Mouse (Mus musculus) hindbrain, embryonic 10.5 days (tissue): ENCODE results near the gene Mllt11. TPM values are rescaled to one million over a fixed set of nuclear protein-coding genes. Genes with fewer than 3 reads are reported as not detected.

Experiments
- DNase-seq: peaks from one replicate; pipeline ENCODE4 v3.0.0-alpha.2; 2017; ENCODE audit warnings: low spot score
- H3K27ac ChIP-seq: fragments of 300-500 bp; sonication (generic); 2 replicates; pipeline ENCODE4 v1.5.1; 2016; ENCODE audit warnings: mild to moderate bottlenecking, moderate library complexity
- H3K27me3 ChIP-seq: fragments of 300-500 bp; sonication (generic); 2 replicates; pipeline ENCODE4 v1.6.1; 2016; ENCODE audit warnings: mild to moderate bottlenecking; ENCODE audit not compliant: poor library complexity, insufficient read depth, severe bottlenecking
- H3K36me3 ChIP-seq: fragments of 300-500 bp; sonication (generic); 2 replicates; pipeline ENCODE4 v1.6.1; 2016; ENCODE audit warnings: mild to moderate bottlenecking, moderate library complexity
- H3K4me1 ChIP-seq: fragments of 300-500 bp; sonication (generic); replicated peaks from 2 replicates; pipeline ENCODE4 v1.6.1; 2016; ENCODE audit warnings: mild to moderate bottlenecking
- H3K4me3 ChIP-seq: fragments of 300-500 bp; sonication (generic); 2 replicates; pipeline ENCODE4 v1.5.1; 2016; ENCODE audit warnings: mild to moderate bottlenecking, moderate library complexity
- H3K9me3 ChIP-seq: fragments of 300-500 bp; sonication (generic); 2 replicates; pipeline ENCODE4 v1.6.1; 2016; ENCODE audit warnings: mild to moderate bottlenecking, moderate library complexity
- WGBS: fragments of 180-500 bp; shearing (Covaris S2); methylation state at CpG from one replicate; pipeline ENCODE4 v1.1.7; 2016; 5-methylcytosine and 5-hydroxymethylcytosine counted together
- polyA plus RNA-seq: library from polyadenylated mRNA; unstranded; fragments of >200 nt; fragmentation: Nextera tagmentation; extraction: Ambion mirVana; gene quantifications from 2 replicates; pipeline ENCODE4 v1.2.1, GENCODE M21; 2016

Mllt11 gene
- polyA plus RNA-seq, 1 experiment from 2014 or later, result 95.9 TPM

DNA sequence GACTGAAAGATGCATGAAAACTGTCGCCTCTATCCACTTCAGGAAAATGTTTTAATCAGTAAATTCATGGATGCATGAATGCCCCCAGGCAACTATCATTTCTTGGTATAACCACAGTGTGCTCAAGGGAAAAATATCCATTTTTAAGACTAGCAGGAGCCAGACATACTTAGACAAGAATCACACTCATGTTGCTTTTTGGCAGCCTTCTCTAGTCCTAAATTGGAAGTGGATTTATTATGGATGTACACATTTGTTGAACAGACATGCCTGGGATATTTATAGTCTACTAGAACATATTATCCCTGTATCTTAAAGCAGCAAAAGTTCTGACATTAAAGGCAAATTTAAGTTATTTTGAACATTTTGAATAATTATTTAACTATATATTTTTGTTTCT, 32.8 kb upstream of the Mllt11 start:
- no peaks in the 10 kb centered on the region for H3K9me3 ChIP-seq
- peaks cover 91% of the 10 kb centered on the region for H3K36me3 ChIP-seq
- peaks cover 7% of the 10 kb centered on the region; the same call in 1 of the 2 replicates for H3K4me1 ChIP-seq
- no peak overlapping the region for H3K27ac ChIP-seq
- 78% methylated on average over 1 of the region's 1 CpGs for WGBS
- H3K4me3 ChIP-seq, result no peak overlapping the region
- no peak for DNase-seq
- H3K27me3 ChIP-seq, result no peaks in the 10 kb centered on the region

DNA sequence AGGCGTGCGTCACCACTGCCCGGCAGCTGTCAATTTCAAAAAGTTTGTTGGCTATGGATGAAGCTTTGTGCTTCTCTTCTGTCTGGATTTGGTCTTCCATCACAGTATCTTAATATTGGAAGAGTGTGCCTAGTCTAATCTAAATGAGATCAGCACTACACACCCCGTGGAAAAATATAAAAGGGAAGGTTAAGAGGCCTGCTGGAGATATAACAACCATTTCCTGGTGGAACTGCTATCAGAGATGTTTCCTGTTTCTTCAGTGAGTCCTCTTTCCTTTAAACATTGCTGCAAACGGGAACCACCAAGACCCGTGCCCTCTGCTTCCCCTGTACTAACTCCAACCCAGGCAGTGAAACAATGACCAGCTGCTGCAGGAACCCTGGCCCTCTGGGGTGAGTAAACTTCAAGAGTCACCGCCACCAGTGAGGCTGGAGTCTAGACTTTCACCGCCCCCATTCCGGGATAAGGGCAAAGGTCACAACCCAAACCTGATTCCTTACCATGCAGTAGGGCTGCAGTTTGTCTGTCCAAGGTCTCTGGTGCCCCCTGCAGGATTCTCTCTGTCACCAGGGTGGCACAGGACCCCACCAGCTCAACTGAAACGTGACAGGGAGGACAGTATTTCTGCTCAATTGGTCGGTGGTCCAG, 31.2 kb upstream of the Mllt11 start:
- peaks cover 92% of the 10 kb centered on the region for H3K36me3 ChIP-seq
- H3K4me1 ChIP-seq, result peaks cover 7% of the 10 kb centered on the region; the same call in 1 of the 2 replicates
- 44% methylated on average over 11 of the region's 11 CpGs for WGBS
- no peaks in the 10 kb centered on the region for H3K27me3 ChIP-seq
- H3K27ac ChIP-seq, result peak overlapping the region; percentile 6; the same call in 1 of the 2 replicates
- no peak overlapping the region for H3K4me3 ChIP-seq
- peak; percentile 75 for DNase-seq
- no peaks in the 10 kb centered on the region for H3K9me3 ChIP-seq

DNA sequence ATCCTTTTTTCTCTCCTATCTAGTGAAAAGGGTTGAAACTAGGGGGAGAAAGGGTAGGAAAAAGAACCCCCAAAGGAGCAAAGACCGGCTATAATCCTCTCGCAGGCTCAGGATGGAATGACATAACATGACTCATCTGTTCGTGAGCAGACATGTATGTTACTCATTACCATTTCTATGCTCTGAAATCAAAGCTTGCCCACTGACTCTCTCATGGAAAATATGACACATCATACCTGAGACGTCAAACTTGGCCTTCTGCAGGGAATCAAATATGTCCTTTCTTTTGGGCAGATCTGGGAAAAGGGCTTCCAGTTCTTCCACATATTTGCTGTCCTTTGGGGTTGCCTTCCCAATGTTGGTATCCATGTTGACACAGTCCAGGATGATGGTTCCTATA, 30.0 kb upstream of the Mllt11 start:
- H3K27ac ChIP-seq, result no peak overlapping the region
- no peak overlapping the region for H3K4me3 ChIP-seq
- peaks cover 7% of the 10 kb centered on the region; the same call in 1 of the 2 replicates for H3K4me1 ChIP-seq
- peaks cover 92% of the 10 kb centered on the region for H3K36me3 ChIP-seq
- 92% methylated on average over 4 of the region's 4 CpGs for WGBS
- H3K9me3 ChIP-seq, result no peaks in the 10 kb centered on the region
- DNase-seq, result no peak
- no peaks in the 10 kb centered on the region for H3K27me3 ChIP-seq

DNA sequence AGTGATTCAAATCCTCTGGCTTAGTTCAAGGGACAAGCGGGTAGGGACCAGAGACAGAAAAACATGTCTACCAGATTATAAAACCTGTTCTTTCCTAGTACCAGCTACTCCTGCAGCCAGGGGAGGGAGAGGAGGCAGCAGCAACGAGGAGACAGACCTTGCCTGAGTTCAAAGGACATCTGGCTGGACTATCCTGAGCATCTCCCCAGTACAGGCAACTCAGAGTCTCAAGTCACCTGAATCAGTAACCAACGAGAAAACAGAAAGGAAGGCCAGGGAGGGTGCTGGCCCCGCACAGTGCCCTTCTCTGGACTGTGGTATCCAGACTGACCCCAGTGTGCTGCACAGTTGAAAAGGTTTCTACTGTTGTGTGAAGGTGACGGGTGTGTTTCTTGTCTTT, 25.0 kb upstream of the Mllt11 start:
- no peak for DNase-seq
- H3K27ac ChIP-seq, result no peak overlapping the region
- H3K4me3 ChIP-seq, result no peak overlapping the region
- H3K9me3 ChIP-seq, result no peaks in the 10 kb centered on the region
- H3K36me3 ChIP-seq, result peaks cover 93% of the 10 kb centered on the region
- 91% methylated on average over 5 of the region's 5 CpGs for WGBS
- H3K27me3 ChIP-seq, result no peaks in the 10 kb centered on the region
- H3K4me1 ChIP-seq, result no peaks in the 10 kb centered on the region

DNA sequence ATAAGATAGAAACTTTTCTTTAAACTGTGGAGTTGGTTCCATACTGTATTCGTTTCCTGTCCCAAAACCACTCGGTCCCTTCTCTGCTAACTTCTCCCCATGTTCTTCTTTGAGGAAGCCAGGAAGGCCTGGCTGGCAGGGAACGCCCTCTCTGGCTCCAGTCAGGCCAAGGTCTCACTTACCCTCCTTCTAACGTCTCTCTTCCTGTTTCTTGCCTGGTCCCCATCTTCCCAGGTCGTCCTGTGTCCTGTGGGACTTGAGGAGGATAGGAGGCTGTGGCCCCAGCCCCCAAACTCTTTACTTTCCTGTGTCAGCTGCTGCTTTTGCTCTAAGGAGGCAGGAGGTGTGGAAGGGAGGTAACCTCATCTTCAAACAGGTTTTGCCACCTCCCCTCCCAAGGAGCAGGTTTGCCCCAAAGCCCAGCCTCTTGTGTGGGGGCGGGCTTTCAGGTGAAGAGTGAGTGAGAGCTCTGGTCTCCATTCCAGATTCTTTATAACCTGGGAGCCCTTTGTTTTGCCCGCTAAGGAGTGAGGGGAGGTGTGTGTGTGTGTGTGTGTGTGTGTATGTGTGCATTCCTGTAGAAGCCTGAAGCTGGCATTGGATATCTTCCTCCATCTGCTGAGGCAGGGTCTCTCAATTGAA, 18.9 kb upstream of the Mllt11 start, which contains the start of gene Bnipl:
TSS of gene Bnipl (minus strand) at position 411 of the 642 bp plus-strand sequence.
- 57% methylated on average over 7 of the region's 7 CpGs for WGBS
- H3K36me3 ChIP-seq, result peaks cover 36% of the 10 kb centered on the region

DNA sequence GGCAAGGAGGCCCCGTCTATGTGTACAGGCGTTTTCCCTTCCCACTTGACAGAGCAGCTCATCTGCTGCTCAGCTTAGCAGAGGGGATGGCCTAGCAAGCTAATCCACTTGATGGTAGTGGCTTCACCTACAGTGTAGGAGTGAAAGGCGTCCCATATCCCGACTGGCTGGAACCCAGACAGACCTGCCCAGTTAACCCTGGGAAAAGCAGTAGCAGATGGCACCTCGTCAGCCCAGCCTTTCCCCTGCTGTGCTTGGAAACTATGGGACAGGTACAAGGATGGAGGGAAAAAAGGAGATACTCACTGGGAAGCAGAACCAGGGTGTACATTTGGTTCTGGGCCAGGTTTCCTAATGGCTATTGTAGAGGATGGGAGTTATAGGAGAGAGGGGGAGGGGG, 18.4 kb upstream of the Mllt11 start:
- DNase-seq, result no peak
- Histone ChIP-seq H3K27me3 (no peaks in the 10 kb centered on the region), H3K9me3 (no peaks in the 10 kb centered on the region), H3K4me1 (no peaks in the 10 kb centered on the region), H3K27ac (no peak overlapping the region), H3K4me3 (no peak overlapping the region), H3K36me3 (peaks cover 34% of the 10 kb centered on the region)
- WGBS, result 81% methylated on average over 5 of the region's 5 CpGs

More for the DNA sequence above, 18.9 kb upstream of the Mllt11 start, which contains the start of gene Bnipl:
- Histone ChIP-seq H3K4me1 (no peaks in the 10 kb centered on the region), H3K4me3 (no peak within 1 kb of the TSS), H3K9me3 (no peaks in the 10 kb centered on the region), H3K27me3 (no peaks in the 10 kb centered on the region), H3K27ac (peak within 1 kb of the TSS; percentile 29; the same call in 1 of the 2 replicates)
- DNase-seq, result no peak

DNA sequence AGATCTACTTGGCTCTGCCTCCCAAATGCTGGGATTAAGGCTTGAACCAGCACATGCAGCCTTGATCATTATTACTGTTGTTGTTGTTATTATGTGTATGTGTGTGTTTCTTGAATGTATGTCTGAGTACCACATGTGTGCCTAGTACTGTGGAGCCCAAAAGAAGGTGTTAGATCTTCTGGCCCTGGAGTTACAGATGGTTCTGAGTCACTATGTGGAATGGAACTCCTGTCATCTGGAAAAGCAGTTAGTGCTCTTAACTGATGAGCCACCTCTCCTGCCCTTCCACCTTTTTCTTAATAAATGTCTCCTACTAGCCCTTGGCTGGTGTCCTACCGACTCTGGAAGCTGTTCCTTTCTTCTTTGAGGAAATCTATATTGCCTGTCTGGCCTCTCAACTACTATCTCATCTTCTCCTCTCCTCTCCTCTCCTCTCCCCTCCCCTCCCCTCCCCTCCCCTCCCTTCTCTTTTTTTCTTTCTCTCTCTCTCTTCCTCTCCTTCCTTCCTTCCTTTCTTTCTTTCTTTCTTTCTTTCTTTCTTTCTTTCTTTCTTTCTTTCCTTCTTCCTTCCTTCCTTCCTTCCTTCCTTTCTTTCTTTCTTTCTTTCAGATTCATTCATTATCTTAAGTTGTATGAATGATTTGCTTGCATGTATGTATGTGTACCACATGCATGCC, 15.8 kb upstream of the Mllt11 start:
- Histone ChIP-seq H3K27me3 (no peaks in the 10 kb centered on the region), H3K27ac (no peak overlapping the region), H3K9me3 (no peaks in the 10 kb centered on the region), H3K4me1 (no peaks in the 10 kb centered on the region), H3K36me3 (peaks cover 13% of the 10 kb centered on the region), H3K4me3 (no peak overlapping the region)
- no peak for DNase-seq
- WGBS, result 82% methylated on average over 1 of the region's 1 CpGs

DNA sequence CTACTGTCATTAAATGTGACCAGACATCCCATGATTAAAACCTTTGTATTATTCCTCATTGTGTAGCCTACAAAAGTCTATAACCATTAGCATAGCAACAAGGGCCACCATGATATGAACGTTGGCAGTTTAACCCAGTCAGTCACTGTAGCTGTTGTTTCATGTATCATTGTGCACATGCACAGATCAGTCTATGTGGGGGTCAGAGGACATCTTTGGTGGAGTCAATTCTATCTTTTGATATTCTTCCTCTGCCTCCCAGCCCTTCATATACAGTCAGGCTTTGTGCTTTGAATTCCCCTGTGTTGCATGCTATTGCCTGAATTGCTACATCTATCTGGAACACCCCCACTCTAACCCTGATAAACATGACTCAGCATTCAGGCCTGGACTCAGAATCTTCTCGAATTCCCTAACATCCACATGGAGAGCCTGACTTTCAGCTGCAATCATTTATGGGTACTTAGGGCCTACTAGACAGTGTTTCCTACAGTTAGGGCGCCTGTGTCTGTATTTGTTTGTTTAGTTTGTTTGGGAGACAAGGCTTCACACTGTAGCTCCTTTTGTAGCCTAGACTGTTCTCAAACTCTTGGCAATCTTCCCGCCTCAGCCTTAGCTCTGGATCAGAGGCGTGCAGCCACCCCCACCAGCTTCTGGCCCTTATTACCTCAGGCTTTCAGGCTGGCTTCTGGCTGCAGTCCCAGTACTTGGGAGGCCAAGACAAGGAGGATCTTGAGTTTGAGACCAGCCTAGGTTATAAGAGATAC, 14.7 kb upstream of the Mllt11 start:
- Histone ChIP-seq H3K27ac (no peak overlapping the region), H3K4me1 (no peaks in the 10 kb centered on the region), H3K36me3 (peaks cover 8% of the 10 kb centered on the region), H3K27me3 (no peaks in the 10 kb centered on the region), H3K9me3 (no peaks in the 10 kb centered on the region), H3K4me3 (no peak overlapping the region)
- DNase-seq, result no peak
- 86% methylated on average over 5 of the region's 5 CpGs for WGBS

DNA sequence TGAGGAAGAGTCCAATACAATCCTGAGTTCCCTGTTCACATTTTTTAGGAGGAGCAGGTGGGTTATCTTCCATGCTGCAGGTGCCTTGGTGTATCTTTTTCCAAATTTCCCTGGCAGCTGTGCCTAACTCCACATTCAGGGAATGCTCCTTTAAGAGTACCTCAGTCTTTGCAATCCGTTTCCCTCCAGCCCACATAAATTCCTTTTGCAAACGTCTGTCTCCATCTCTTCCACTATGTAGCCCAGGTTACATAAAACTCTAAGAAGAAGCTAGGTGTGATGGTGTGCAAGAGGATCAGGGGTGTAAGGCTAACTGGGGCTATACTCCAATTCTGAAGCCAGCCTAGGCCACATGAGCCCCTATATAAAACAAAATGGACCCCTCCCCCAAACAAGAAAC, 11.1 kb upstream of the Mllt11 start:
- H3K9me3 ChIP-seq, result no peaks in the 10 kb centered on the region
- WGBS, result 85% methylated on average over 2 of the region's 2 CpGs
- no peaks in the 10 kb centered on the region for H3K27me3 ChIP-seq
- peaks cover 16% of the 10 kb centered on the region for H3K36me3 ChIP-seq
- H3K4me3 ChIP-seq, result no peak overlapping the region
- H3K27ac ChIP-seq, result no peak overlapping the region
- peaks cover 13% of the 10 kb centered on the region for H3K4me1 ChIP-seq
- DNase-seq, result no peak

DNA sequence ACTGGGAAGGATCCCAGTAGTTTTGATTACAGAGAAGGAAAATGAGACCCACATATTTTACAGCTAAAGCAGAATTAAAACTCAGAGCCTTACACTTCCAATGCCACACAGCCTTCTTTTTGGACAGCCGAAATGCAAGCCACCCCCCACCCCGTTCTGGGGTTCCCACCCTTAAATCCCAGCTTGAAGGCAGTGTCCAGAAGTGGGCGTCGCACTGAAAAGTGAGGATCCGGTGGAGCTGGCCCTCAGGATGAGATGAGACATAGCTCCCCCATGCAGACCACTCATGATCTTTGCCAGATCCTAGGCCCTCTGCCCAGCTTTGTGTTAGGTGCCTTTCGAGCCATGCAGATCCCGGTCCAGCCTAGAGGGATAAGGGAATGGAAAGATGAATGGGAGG, 9.5 kb upstream of the Mllt11 start, which contains the start of gene Gm128:
TSS of gene Gm128 (minus strand) at position 101 of the 400 bp plus-strand sequence.
- no peaks in the 10 kb centered on the region for H3K9me3 ChIP-seq
- H3K27me3 ChIP-seq, result no peaks in the 10 kb centered on the region
- peaks cover 31% of the 10 kb centered on the region for H3K36me3 ChIP-seq
- H3K27ac ChIP-seq, result peak within 1 kb of the TSS; percentile 57; the same call in 1 of the 2 replicates
- WGBS, result 76% methylated on average over 7 of the region's 7 CpGs
- H3K4me1 ChIP-seq, result peaks cover 13% of the 10 kb centered on the region
- DNase-seq, result no peak
- H3K4me3 ChIP-seq, result peak within 1 kb of the TSS; percentile 16

DNA sequence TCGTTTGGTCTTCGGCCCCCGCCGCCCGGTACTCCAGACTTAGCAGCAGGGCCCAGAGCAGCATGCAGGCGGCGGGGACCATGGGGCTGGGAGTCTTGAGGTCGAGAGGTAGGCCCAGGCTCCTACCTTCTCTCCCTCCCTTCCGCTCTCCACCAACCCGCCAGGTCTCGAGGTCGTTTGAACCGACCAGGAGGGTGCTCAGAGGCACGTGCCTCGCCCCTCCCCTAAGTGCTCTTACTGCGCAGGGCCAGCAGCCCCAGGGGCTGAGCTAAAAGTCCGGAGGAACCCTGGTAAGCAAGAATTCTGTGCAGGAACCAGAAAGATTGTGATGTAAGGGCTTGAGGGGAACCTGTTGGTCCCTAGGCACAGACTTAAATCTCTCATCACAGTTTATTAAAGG, 8.9 kb upstream of the Mllt11 start:
- Histone ChIP-seq H3K27ac (peak overlapping the region; percentile 57; the same call in 1 of the 2 replicates), H3K36me3 (peaks cover 37% of the 10 kb centered on the region), H3K4me1 (peaks cover 14% of the 10 kb centered on the region), H3K4me3 (peak overlapping the region; percentile 16), H3K9me3 (no peaks in the 10 kb centered on the region), H3K27me3 (no peaks in the 10 kb centered on the region)
- 33% methylated on average over 17 of the region's 17 CpGs for WGBS
- DNase-seq, result no peak

DNA sequence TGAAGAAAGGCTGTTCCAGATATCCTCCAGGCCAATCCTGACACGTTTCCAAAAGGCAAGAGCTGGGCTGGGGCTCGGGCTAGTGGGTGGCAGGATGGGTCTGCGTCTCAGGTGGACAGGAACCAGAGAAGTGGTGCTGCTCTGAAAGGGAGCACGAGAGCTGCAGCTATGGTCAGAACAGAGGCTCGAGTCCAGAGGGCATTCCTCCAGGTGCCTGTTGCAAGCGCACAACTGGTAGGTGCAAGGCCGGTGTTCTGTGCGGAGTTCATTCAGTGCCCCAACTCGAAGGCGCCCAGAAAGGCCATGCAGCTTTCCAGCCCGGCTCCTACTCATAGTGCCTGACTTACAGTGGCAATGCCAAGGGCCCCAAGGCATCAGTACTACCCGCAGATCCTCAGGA, 8.0 kb upstream of the Mllt11 start:
- Histone ChIP-seq H3K36me3 (peaks cover 40% of the 10 kb centered on the region), H3K9me3 (no peaks in the 10 kb centered on the region), H3K27me3 (no peaks in the 10 kb centered on the region), H3K4me3 (no peak overlapping the region), H3K4me1 (peaks cover 23% of the 10 kb centered on the region), H3K27ac (no peak overlapping the region)
- 91% methylated on average over 12 of the region's 12 CpGs for WGBS
- no peak for DNase-seq
